Mouse (Mus musculus) stomach, embryonic 16.5 days (tissue): ENCODE results near the gene Mtcl1. TPM values are rescaled to one million over a fixed set of nuclear protein-coding genes. Genes with fewer than 3 reads are reported as not detected.
"Not testable (repeated sequence)": the region's sequence is repeated elsewhere in the genome, so short reads cannot be mapped to it uniquely, and the experiment has no call there.

Experiments used
- ATAC-seq: fragments of 200-750 bp; cut with Nextera tagmentation; 2 replicates; pipeline ENCODE4 v1.8.0; 2017; ENCODE audit warnings: moderate number of reproducible peaks, moderate TSS enrichment; ENCODE audit not compliant: insufficient read depth, low FRiP score
- H3K27ac ChIP-seq: fragments of 300-500 bp; sonication (generic); 2 replicates; pipeline ENCODE4 v1.5.1; 2014; ENCODE audit warnings: low read length
- H3K27me3 ChIP-seq: fragments of 300-500 bp; sonication (generic); 2 replicates; pipeline ENCODE4 v1.6.1; 2014; ENCODE audit warnings: low read length, control low read depth, mixed read lengths; ENCODE audit not compliant: control insufficient read depth, insufficient read depth
- H3K36me3 ChIP-seq: fragments of 300-500 bp; sonication (generic); 2 replicates; pipeline ENCODE4 v1.6.1; 2014; ENCODE audit warnings: low read length; ENCODE audit not compliant: control insufficient read depth, insufficient read depth
- H3K4me1 ChIP-seq: fragments of 300-500 bp; sonication (generic); 2 replicates; pipeline ENCODE4 v1.6.1; 2014; ENCODE audit warnings: low read length, control low read depth, mixed read lengths; ENCODE audit not compliant: control insufficient read depth, insufficient read depth
- H3K4me2 ChIP-seq: fragments of 300-500 bp; sonication (generic); 2 replicates; pipeline ENCODE4 v1.6.1; 2014; ENCODE audit warnings: low read depth, low read length, mixed read lengths
- H3K4me3 ChIP-seq: fragments of 300-500 bp; sonication (generic); replicated peaks from 2 replicates; pipeline ENCODE4 v1.5.1; 2014; ENCODE audit warnings: mild to moderate bottlenecking, low read length
- H3K9ac ChIP-seq: fragments of 300-500 bp; sonication (generic); 2 replicates; pipeline ENCODE4 v1.6.1; 2014; ENCODE audit warnings: low read length
- H3K9me3 ChIP-seq: fragments of 300-500 bp; sonication (generic); replicated peaks from 2 replicates; pipeline ENCODE4 v1.6.1; 2016; ENCODE audit warnings: low read length, control low read depth; ENCODE audit not compliant: control insufficient read depth
- WGBS: fragments of 180-500 bp; shearing (Covaris S2); extraction: QIAGEN DNeasy Blood & Tissue Kit; methylation state at CpG from one replicate; pipeline ENCODE4 v1.1.7; 2014; 5-methylcytosine and 5-hydroxymethylcytosine counted together
- polyA plus RNA-seq: library from polyadenylated mRNA; unstranded; fragments of >200 nt; fragmentation: Nextera tagmentation; extraction: Ambion mirVana; gene quantifications from 2 replicates; pipeline ENCODE4 v1.2.1, GENCODE M21; 2015

Mtcl1 gene
- polyA plus RNA-seq, 1 experiment from 2014 or later, result 6.1 TPM

DNA sequence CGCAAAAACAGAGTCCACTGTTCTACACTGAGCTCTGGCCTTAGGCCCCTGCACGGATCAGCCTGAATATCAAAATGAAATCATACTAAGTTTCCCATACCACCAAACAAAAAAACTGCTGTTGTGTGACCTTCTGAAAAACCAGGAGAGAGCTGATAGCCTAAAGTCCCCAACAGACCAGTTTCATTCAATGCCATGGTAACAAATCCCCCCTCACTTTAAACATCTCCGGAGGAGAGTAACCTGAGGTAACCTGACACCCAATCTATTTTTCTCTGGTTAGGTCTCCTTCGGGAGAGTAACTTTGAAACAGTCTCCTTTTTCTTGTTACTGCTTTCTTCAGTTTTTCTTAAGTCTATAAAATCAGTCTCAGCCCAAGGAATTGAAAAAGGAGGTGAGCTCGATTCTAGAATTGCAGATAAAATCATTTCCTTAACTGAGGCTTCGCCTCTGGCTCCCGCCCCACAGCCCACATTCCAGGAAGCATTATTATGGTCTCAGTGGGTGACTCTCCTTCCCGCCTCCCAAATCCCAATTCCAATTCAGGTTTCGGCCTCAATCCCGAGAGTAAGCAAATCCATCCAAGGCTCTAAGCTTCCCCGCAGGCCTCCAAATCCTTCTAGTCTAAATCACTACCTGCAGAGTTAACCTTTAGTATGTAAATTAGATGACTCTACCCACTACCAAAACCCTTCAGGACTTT, 10.3 kb downstream of the Mtcl1 start:
- 36% methylated on average over 11 of the region's 11 CpGs for WGBS
- no peak overlapping the region for H3K27ac ChIP-seq
- H3K4me3 ChIP-seq, result no peak overlapping the region
- no peaks in the 10 kb centered on the region for H3K36me3 ChIP-seq
- H3K27me3 ChIP-seq, result no peaks in the 10 kb centered on the region
- no peaks in the 10 kb centered on the region for H3K9me3 ChIP-seq
- ATAC-seq, result no peak
- H3K4me1 ChIP-seq, result no peaks in the 10 kb centered on the region
- H3K4me2 ChIP-seq, result no peak overlapping the region
- H3K9ac ChIP-seq, result no peak overlapping the region

GRCm38 (mm10) chr17:66438137-66438536, 11.4 kb downstream of the Mtcl1 start:
- no peak for ATAC-seq
- Histone ChIP-seq H3K36me3 (no peaks in the 10 kb centered on the region), H3K27me3 (no peaks in the 10 kb centered on the region), H3K9ac (no peak overlapping the region), H3K4me2 (no peak overlapping the region), H3K4me1 (no peaks in the 10 kb centered on the region), H3K4me3 (no peak overlapping the region), H3K27ac (no peak overlapping the region), H3K9me3 (no peaks in the 10 kb centered on the region)
- 80% methylated on average over 12 of the region's 12 CpGs for WGBS

- Histone ChIP-seq H3K4me2 (no peak overlapping the region), H3K27me3 (no peaks in the 10 kb centered on the region), H3K9me3 (no peaks in the 10 kb centered on the region), H3K4me1 (no peaks in the 10 kb centered on the region), H3K9ac (no peak overlapping the region), H3K36me3 (no peaks in the 10 kb centered on the region), H3K27ac (no peak overlapping the region), H3K4me3 (no peak overlapping the region)
- WGBS, result 67% methylated on average over 8 of the region's 8 CpGs
- no peak for ATAC-seq
These were observed 12.7 kb downstream of the Mtcl1 start for GRCm38 (mm10) chr17:66436811-66437210.

DNA sequence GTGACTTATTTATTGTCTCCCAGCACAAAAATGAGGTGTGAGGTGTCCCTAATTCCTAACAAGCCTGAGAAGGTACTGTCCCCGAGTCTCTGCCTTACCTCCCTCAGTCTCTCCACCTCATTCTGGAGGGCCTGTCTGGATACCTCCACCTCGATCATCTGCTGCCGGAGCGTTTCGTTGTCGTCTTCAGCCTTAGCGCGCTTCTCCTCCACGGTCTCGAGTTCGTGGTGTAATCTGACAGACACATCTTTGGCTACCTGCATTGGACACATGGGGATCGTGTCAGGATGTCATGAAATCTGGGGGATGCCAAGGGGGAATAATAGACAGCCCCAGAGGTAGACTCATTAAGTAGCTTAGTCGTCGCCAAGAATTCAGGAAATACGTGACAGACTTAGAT, 13.6 kb downstream of the Mtcl1 start:
- WGBS, result 92% methylated on average over 15 of the region's 15 CpGs
- Histone ChIP-seq H3K36me3 (no peaks in the 10 kb centered on the region), H3K9ac (no peak overlapping the region), H3K9me3 (no peaks in the 10 kb centered on the region), H3K27me3 (no peaks in the 10 kb centered on the region), H3K27ac (no peak overlapping the region), H3K4me2 (no peak overlapping the region), H3K4me1 (no peaks in the 10 kb centered on the region), H3K4me3 (no peak overlapping the region)
- ATAC-seq, result no peak

GRCm38 (mm10) chr17:66435007-66435406, 14.5 kb downstream of the Mtcl1 start:
- 91% methylated on average over 14 of the region's 14 CpGs for WGBS
- Histone ChIP-seq H3K27ac (no peak overlapping the region), H3K4me1 (no peaks in the 10 kb centered on the region), H3K4me2 (no peak overlapping the region), H3K9ac (no peak overlapping the region), H3K36me3 (no peaks in the 10 kb centered on the region), H3K27me3 (no peaks in the 10 kb centered on the region), H3K4me3 (no peak overlapping the region), H3K9me3 (no peaks in the 10 kb centered on the region)
- ATAC-seq, result no peak

DNA sequence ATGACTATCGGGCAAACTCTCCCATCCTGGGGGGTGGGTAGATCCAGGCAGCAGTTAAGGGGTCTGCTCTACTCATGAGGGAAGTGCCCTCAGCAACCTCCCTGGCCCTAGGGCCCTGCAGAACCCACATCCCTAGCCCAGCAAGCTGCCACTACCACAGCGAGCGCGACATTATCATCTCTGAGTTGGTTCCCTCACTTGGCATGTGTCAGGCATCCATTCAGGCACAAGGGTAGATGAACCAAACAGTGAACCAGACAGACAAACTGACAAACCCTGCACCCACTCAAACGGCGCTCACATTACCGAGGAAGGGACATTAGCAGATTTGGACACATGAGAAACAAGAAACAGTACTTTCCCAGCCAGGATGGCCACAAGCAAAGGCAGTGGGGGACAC, 15.0 kb downstream of the Mtcl1 start:
- H3K9ac ChIP-seq, result no peak overlapping the region
- no peaks in the 10 kb centered on the region for H3K9me3 ChIP-seq
- no peaks in the 10 kb centered on the region for H3K4me1 ChIP-seq
- H3K4me3 ChIP-seq, result no peak overlapping the region
- 94% methylated on average over 7 of the region's 7 CpGs for WGBS
- H3K27me3 ChIP-seq, result no peaks in the 10 kb centered on the region
- ATAC-seq, result no peak
- no peaks in the 10 kb centered on the region for H3K36me3 ChIP-seq
- no peak overlapping the region for H3K27ac ChIP-seq
- H3K4me2 ChIP-seq, result no peak overlapping the region

DNA sequence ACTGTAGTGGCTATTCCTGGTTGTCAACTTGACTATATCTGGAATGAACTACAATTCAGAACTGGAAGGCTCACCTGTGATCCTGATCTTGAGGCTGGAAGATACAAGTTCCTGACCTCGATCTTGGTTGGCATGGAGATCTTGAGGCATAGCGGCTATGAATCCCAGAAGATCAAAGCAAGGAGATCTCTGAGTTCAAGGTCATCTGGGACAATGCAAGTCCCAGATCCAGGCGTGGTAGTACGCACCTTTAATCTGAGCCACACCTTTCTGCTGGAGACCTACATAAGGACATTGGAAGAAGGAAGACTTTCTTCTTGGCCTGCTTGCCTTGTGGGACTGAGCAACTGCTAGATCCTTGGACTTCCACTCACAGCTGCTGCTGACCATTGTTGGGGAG, 24.9 kb downstream of the Mtcl1 start:
- H3K27me3 ChIP-seq, H3K4me3 ChIP-seq, H3K4me1 ChIP-seq, H3K27ac ChIP-seq, H3K36me3 ChIP-seq, ATAC-seq, H3K9me3 ChIP-seq, H3K4me2 ChIP-seq, H3K9ac ChIP-seq: not testable (repeated sequence)
- WGBS, result 87% methylated on average over 4 of the region's 4 CpGs

GRCm38 (mm10) chr17:66419421-66419820, 30.1 kb downstream of the Mtcl1 start:
- ATAC-seq, result no peak
- 57% methylated on average over 8 of the region's 8 CpGs for WGBS
- peaks cover 14% of the 10 kb centered on the region for H3K4me1 ChIP-seq
- H3K9me3 ChIP-seq, result no peaks in the 10 kb centered on the region
- no peaks in the 10 kb centered on the region for H3K36me3 ChIP-seq
- H3K4me2 ChIP-seq, result no peak overlapping the region
- no peaks in the 10 kb centered on the region; the same call in 1 of the 2 replicates for H3K27me3 ChIP-seq
- H3K4me3 ChIP-seq, result no peak overlapping the region
- no peak overlapping the region for H3K9ac ChIP-seq
- no peak overlapping the region for H3K27ac ChIP-seq

- no peaks in the 10 kb centered on the region; the same call in 1 of the 2 replicates for H3K27me3 ChIP-seq
- H3K36me3 ChIP-seq, result no peaks in the 10 kb centered on the region
- no peak for ATAC-seq
- WGBS, result 28% methylated on average over 4 of the region's 4 CpGs
- no peak overlapping the region for H3K4me3 ChIP-seq
- no peak overlapping the region for H3K4me2 ChIP-seq
- H3K9me3 ChIP-seq, result no peaks in the 10 kb centered on the region
- no peak overlapping the region; the same call in 1 of the 2 replicates for H3K27ac ChIP-seq
- H3K9ac ChIP-seq, result no peak overlapping the region
- peaks cover 14% of the 10 kb centered on the region for H3K4me1 ChIP-seq
These were observed 31.8 kb downstream of the Mtcl1 start for GRCm38 (mm10) chr17:66417748-66418147.
